Mouse (Mus musculus) C2C12 (cell line): Measurements from ENCODE around the gene Enc1.

Experiments
- CTCF ChIP-seq: IDR thresholded peaks from one replicate; pipeline ENCODE4 v1.5.1; 2011; ENCODE audit not compliant: control insufficient read depth, insufficient read depth, insufficient read length
- MYOD1 ChIP-seq: IDR thresholded peaks from one replicate; pipeline ENCODE4 v1.6.1; 2011; ENCODE audit warnings: low read depth; ENCODE audit not compliant: control insufficient read depth, insufficient read length
- MYOG ChIP-seq: IDR thresholded peaks from one replicate; pipeline ENCODE4 v1.6.1; 2011; ENCODE audit not compliant: control insufficient read depth, insufficient read length; ENCODE audit errors: extremely low read depth
- USF1 ChIP-seq: IDR thresholded peaks from one replicate; pipeline ENCODE4 v1.6.1; 2011; ENCODE audit warnings: low read depth, mild to moderate bottlenecking, control low read depth, moderate library complexity

- no peak for TF ChIP-seq CTCF
- no peak for TF ChIP-seq USF1
- no peak for TF ChIP-seq MYOD1
- TF ChIP-seq MYOG: no peak
These were observed 46.1 kb downstream of the Enc1 start for GRCm38 (mm10) chr13:97287046-97287445.
